Mouse (Mus musculus): ENCODE results near the gene Gm17359.

The Gm17359 gene

GRCm38 (mm10) chr3:79349311-79349710 is 12.8 kb downstream of the Gm17359 start:
- no peak for ATAC-seq (ENCODE audit: low TSS enrichment)

GRCm38 (mm10) chr3:79358721-79359120 is 22.3 kb downstream of the Gm17359 start:
- ATAC-seq (ENCODE audit: low TSS enrichment) = no peak

- ATAC-seq (ENCODE audit: low TSS enrichment) = peak; percentile 70
Observed at GRCm38 (mm10) chr3:79360317-79361101, 24.0 kb downstream of the Gm17359 start.

GRCm38 (mm10) chr3:79366098-79366497 is 29.6 kb downstream of the Gm17359 start:
- ATAC-seq (ENCODE audit: low TSS enrichment) = peak; percentile 87

GRCm38 (mm10) chr3:79368306-79368705 is 31.8 kb downstream of the Gm17359 start:
- no peak for ATAC-seq (ENCODE audit: low TSS enrichment)

GRCm38 (mm10) chr3:79370385-79370929 is 34.0 kb downstream of the Gm17359 start:
- no peak for ATAC-seq (ENCODE audit: low TSS enrichment)

GRCm38 (mm10) chr3:79371506-79372195 is 35.2 kb downstream of the Gm17359 start:
- no peak for ATAC-seq (ENCODE audit: low TSS enrichment)

- ATAC-seq (ENCODE audit: low TSS enrichment) = no peak
Observed at GRCm38 (mm10) chr3:79373930-79374329, 37.5 kb downstream of the Gm17359 start.

- ATAC-seq (ENCODE audit: low TSS enrichment) = no peak
Observed at GRCm38 (mm10) chr3:79378086-79378485, 41.6 kb downstream of the Gm17359 start.

GRCm38 (mm10) chr3:79379255-79379836 is 42.9 kb downstream of the Gm17359 start:
- ATAC-seq (ENCODE audit: low TSS enrichment) = no peak

GRCm38 (mm10) chr3:79379873-79380595 is 43.6 kb downstream of the Gm17359 start:
- no peak for ATAC-seq (ENCODE audit: low TSS enrichment)

- ATAC-seq (ENCODE audit: low TSS enrichment) = peak; percentile 65
Observed at GRCm38 (mm10) chr3:79381398-79381797, 44.9 kb downstream of the Gm17359 start.

- no peak for ATAC-seq (ENCODE audit: low TSS enrichment)
Observed at GRCm38 (mm10) chr3:79385434-79386029, 49.1 kb downstream of the Gm17359 start.

- ATAC-seq (ENCODE audit: low TSS enrichment) = no peak
Observed at GRCm38 (mm10) chr3:79389081-79389480, 52.6 kb downstream of the Gm17359 start.

GRCm38 (mm10) chr3:79400552-79400951 is 64.1 kb downstream of the Gm17359 start:
- no peak for ATAC-seq (ENCODE audit: low TSS enrichment)

GRCm38 (mm10) chr3:79402056-79402455 is 65.6 kb downstream of the Gm17359 start:
- peak; percentile 96 for ATAC-seq (ENCODE audit: low TSS enrichment)

GRCm38 (mm10) chr3:79408546-79408945 is 72.1 kb downstream of the Gm17359 start:
- ATAC-seq (ENCODE audit: low TSS enrichment) = no peak

GRCm38 (mm10) chr3:79409927-79410628 is 73.6 kb downstream of the Gm17359 start:
- ATAC-seq (ENCODE audit: low TSS enrichment) = no peak

GRCm38 (mm10) chr3:79410629-79410995 is 74.2 kb downstream of the Gm17359 start:
- no peak for ATAC-seq (ENCODE audit: low TSS enrichment)

GRCm38 (mm10) chr3:79411666-79412065 is 75.2 kb downstream of the Gm17359 start:
- ATAC-seq (ENCODE audit: low TSS enrichment) = no peak

GRCm38 (mm10) chr3:79413492-79413891 is 77.0 kb downstream of the Gm17359 start:
- no peak for ATAC-seq (ENCODE audit: low TSS enrichment)
